Mouse (Mus musculus) gastrocnemius, postnatal 14 days (tissue): ENCODE measurements at regions not wholly inside any gene's neighbourhood (a gene's known extent, or its start where the extent isn't known, plus 50 kb on each side); places are given as distances from the start of the nearest gene placed in this dataset.

Experiments used
- DNase-seq: peaks from one replicate; pipeline ENCODE4 v3.0.0; 2021; ENCODE audit warnings: mixed read lengths
- intact Hi-C: fragments of 180-260 bp; cut with DNase I; formaldehyde crosslinking; loops from one replicate; pipeline ENCODE4 v1.15.1; 2025; ENCODE audit warnings: low total_unique reads

DNA sequence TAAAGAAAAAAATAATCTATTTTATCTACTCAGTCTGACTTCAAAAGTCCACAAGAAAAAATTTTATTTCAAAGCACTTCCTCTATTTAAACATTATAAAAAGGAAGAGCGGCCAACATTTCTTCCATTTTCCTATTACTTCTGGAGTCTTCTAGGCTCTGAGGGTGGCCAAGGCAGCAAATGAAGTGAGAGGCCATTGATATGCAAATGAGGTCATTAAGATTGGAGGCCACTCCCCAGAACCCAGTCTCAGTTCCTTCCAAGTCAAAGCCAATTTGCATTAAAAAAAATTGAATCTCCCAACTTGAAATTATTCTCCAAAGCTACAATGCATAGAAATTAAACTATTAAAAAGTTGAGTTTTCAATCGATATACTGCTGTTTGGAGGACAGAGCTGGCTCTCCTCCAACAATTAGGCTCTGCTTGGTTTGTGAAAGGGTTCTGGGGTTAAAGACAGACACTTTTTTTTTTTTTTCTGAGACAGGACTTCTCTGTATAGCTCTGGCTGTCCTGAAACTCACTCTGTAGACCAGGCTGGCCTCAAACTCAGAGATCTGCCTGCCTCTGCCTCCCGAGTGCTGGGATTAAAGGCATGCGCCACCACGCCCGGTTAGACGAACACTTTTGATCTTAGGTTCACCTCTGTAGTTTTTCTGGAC, 88.0 kb upstream of the Chd6 start:
- DNase-seq: no peak
- intact Hi-C loops: no loop called here

DNA sequence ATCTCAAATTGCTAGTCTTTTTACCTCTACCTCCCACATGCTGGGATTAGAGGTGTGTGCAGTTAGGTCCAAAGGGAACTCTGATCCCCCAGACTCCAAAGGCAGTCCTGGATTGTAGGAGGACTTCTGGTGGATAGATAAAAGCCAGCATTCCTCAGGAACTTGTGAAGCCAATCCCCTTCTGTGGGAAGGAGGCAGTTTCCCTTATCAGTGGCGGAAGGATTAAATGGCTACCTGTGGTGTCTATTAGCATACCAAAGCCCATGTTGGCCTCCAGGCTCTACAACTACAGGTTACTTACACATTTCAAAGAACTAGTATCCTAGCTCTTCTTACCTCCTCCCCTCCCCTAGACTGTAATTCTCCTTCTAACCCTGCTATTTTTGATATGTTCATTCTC, 78.6 kb upstream of the Chd6 start:
- intact Hi-C loops: no loop called here
- no peak for DNase-seq

DNA sequence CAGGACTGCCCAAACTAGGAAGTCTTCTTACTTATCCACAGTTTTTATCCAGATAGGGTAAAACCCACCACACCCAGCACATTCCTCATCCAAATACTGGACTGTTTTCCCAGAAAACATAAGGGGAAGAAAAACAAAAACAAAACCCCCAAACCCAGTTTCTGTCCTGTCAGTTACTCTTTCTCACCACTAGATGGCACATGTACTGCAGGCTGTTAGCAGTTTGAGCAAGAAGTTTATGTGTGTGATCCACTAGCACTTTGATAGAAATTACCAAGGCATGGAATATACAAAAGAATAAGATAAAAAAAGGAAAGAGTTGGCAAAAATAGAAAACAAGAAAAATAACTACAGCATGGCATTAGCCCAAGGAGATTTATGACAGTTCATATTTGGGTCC, 76.2 kb upstream of the Chd6 start:
- intact Hi-C loops: no loop called here

DNA sequence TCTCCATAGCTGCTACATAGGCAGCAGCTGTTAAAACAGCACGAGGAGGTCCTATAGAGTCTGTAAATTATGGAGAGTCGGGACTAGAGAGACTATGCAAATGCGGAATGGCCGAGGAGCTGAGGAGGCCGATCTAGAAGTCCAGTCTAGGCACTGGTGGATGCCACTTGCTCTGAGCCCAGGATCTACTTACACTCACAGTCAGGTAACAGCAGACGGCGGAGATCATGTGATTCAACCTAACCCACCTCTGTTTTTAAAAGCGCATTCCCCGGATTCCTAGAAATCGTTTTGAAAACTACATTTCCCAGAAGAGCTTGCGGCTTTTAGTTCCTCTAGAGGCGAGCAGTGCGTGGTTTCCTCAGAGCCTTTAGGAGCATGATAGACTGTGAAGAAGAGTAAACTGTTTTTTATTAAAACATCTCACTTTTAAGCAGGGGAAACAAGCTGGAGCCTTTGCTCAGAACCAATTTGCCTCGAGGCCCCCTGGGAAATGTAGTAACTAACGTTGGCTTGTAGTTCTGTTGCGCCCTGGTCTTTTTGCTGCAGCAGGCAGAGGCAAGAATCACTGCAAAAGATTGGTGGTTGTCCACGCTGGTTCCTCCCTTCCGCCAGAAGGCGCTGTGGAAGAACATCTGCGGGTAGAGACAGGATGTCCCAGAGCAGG, 68.6 kb upstream of the Chd6 start:
- intact Hi-C loops: no loop called here
- DNase-seq: peak; percentile 62

More for the DNA sequence above, 76.2 kb upstream of the Chd6 start:
- no peak for DNase-seq

DNA sequence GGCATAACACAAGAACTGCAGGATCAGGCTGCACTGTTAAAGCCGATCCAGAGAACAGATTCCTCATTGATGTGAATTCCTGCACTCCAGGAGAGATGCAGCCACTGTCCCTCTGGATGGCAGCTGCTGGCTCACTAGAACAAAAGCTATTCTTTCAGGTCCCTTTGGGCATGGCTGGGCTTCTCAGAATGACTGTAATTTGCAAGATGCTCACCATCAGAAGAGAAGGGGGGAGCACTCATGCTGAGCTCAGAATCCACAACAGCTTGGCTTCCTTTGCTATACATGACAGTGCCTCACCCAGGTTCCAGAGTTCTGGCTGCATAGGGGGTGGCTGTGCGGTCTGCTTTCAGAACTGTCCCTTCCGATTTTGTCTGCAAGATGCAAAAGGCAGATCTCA, 57.8 kb upstream of the Chd6 start:
- intact Hi-C loops: no loop called here
- no peak for DNase-seq

DNA sequence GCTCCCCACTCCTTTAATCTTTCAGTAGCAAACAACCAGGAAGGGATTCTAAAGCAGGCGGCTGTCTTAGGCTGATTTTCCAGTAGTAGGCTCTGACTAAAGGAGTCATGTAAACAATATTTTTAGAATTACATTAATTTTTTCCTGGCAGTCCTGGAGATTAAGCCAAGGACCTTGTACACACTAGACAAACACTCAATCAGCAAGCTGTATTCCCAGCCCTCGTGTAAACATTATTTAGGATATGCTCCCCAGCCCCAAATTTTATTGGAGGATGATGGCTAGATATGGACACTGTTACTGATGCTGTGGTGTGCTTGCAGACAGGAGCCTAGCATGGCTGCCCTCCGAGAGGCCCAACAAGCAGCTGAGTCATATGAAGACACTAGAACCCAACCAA, 56.6 kb upstream of the Chd6 start:
- intact Hi-C loops: no loop called here
- no peak for DNase-seq

DNA sequence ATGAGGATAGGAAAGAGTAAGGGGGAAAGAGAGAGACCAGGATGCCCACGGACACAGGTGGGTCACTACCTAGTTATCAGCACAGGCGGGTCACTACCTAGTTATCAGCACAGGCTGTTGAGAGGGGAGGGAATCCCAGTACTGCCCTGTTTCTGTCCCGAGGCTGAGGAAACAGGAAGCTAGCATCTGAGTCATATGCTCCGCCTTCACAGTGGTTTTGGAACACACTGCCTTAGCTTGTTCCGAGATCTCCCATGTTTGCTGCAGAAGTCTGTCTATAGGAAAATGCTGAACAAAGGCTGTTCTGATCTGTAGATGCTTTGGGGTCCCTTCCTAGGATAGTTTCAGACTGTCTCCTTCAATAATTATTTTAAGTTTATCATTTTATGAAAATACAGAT, 55.4 kb upstream of the Chd6 start:
- intact Hi-C loops: no loop called here
- DNase-seq: no peak
